Mouse (Mus musculus): ENCODE data around the gene Tspoap1. TPM values are rescaled to one million over a fixed set of nuclear protein-coding genes. Genes with fewer than 3 reads are reported as not detected.

Gene Tspoap1
- polyA plus RNA-seq, 1 experiment = 27.9 TPM

DNA sequence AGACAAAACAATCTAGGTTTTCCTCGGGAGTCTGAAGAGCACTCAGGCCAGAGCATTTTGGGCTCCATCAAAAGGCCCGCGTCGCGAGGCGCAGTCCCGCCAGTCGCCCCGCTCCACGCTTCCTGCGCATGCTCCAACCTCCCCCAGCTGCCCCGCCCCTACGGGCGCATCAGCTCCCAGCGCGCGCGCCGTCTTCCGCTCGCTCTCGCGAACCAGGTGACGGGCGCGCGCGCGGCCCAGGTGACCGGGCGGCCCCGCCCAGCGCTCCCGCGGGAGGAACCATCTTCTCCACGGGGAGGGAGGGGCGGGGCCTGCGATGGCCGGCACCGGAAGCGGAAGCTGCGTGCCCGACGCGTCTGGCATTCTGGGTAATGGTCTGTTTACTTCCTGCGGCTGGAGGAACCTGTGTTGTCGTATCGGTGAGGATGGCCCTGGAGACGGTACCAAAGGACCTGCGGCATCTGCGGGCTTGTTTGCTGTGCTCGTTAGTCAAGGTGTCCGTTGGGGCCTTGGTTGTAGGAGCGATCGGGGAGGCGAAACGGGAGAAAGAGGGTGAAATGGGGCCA is 23.1 kb upstream of the Tspoap1 start, which contains the start of gene Supt4a:
Supt4a (plus strand) TSS at position 378 of the 566 bp plus-strand sequence.
- Histone ChIP-seq H3K27ac (ENCODE audit: control insufficient read depth, insufficient read depth, low read length) (peak within 1 kb of the TSS; percentile 86), H3K4me1 (replicated peaks; ENCODE audit: control insufficient read depth, insufficient read depth, low read length) (peaks cover 35% of the 10 kb centered on the region), H3K4me3 (ENCODE audit: control insufficient read depth, insufficient read depth, low read length) (peak within 1 kb of the TSS; percentile 70), H3K36me3 (ENCODE audit: control insufficient read depth, insufficient read depth, low read length) (peaks cover 14% of the 10 kb centered on the region), H3K27me3 (ENCODE audit: control insufficient read depth, insufficient read depth, low read length) (no peaks in the 10 kb centered on the region)
- under 1% methylated on average over 57 of the region's 57 CpGs for WGBS
- DNase-seq = peak; percentile 97
- TF ChIP-seq POLR2A (IDR thresholded peaks at IDR 0.05; ENCODE audit: control insufficient read depth, extremely low read depth, insufficient read depth, low read length, poor library complexity) (peak; percentile 87), CTCF (IDR thresholded peaks at IDR 0.05; ENCODE audit: borderline replicate concordance, control insufficient read depth, extremely low read depth, insufficient read depth, low read length, poor library complexity) (peak; percentile 76)

DNA sequence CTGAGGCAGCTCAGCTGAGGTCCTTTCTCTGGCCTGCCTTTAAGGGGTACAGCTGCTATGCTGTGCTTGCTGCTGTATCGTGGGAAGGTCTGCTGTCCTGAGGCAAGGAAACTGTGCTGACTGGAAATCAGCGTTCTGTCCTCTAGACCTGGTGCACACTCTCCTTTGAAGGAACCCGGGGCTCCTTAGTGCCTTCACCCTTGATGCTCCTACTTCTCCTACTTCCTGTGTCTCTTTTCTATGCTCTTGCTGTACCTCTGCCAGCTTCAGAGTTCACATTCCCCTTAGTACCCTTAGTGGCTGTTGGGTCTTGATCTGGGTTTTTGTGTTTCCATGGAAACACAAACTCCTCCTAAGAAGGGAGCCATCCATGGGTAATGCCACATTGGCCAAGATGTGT is 16.6 kb upstream of the Tspoap1 start:
- H3K27ac ChIP-seq (ENCODE audit: control insufficient read depth, insufficient read depth, low read length) = peak overlapping the region; percentile 81
- DNase-seq = no peak
- 64% methylated on average over 3 of the region's 3 CpGs for WGBS

DNA sequence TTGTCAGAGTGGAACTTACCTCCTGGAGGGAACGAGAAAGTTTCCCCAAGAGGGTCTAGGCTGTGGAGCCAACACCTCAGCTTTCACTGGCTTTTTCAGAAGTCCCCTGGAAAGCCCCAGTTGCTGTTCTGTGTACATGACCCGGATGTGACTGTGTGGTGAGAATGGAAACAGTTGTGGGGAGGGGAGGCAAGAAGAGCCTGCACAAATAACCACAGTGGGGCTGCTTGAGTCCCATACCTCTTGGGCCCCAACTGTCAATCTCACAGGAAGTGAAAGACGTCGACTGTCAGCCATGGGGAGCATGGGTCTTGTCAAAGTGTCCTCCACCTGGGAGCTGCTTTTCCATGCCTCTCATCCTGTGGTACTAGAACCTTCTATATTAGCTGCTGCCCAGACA is 15.4 kb upstream of the Tspoap1 start:
- peak; percentile 65 for TF ChIP-seq POLR2A (IDR thresholded peaks at IDR 0.05; ENCODE audit: control insufficient read depth, extremely low read depth, insufficient read depth, low read length, poor library complexity)
- no peak for TF ChIP-seq CTCF (IDR thresholded peaks at IDR 0.05; ENCODE audit: borderline replicate concordance, control insufficient read depth, extremely low read depth, insufficient read depth, low read length, poor library complexity)
- 5% methylated on average over 4 of the region's 4 CpGs for WGBS
- peaks cover 31% of the 10 kb centered on the region for H3K36me3 ChIP-seq (ENCODE audit: control insufficient read depth, insufficient read depth, low read length)
- peaks cover 59% of the 10 kb centered on the region for H3K4me1 ChIP-seq (replicated peaks; ENCODE audit: control insufficient read depth, insufficient read depth, low read length)
- peak; percentile 83 for DNase-seq
- H3K27ac ChIP-seq (ENCODE audit: control insufficient read depth, insufficient read depth, low read length) = peak overlapping the region; percentile 99
- no peaks in the 10 kb centered on the region for H3K27me3 ChIP-seq (ENCODE audit: control insufficient read depth, insufficient read depth, low read length)
- H3K4me3 ChIP-seq (ENCODE audit: control insufficient read depth, insufficient read depth, low read length) = peak overlapping the region; percentile 26

More for the DNA sequence above, 16.6 kb upstream of the Tspoap1 start:
- Histone ChIP-seq H3K36me3 (ENCODE audit: control insufficient read depth, insufficient read depth, low read length) (peaks cover 36% of the 10 kb centered on the region), H3K4me1 (replicated peaks; ENCODE audit: control insufficient read depth, insufficient read depth, low read length) (peaks cover 58% of the 10 kb centered on the region), H3K4me3 (ENCODE audit: control insufficient read depth, insufficient read depth, low read length) (0 out of 2 replicates have a peak overlapping the region, but pooled peaks have one; percentile 3), H3K27me3 (ENCODE audit: control insufficient read depth, insufficient read depth, low read length) (no peaks in the 10 kb centered on the region)
- no peak for TF ChIP-seq POLR2A (IDR thresholded peaks at IDR 0.05; ENCODE audit: control insufficient read depth, extremely low read depth, insufficient read depth, low read length, poor library complexity)
- TF ChIP-seq CTCF (IDR thresholded peaks at IDR 0.05; ENCODE audit: borderline replicate concordance, control insufficient read depth, extremely low read depth, insufficient read depth, low read length, poor library complexity) = no peak

DNA sequence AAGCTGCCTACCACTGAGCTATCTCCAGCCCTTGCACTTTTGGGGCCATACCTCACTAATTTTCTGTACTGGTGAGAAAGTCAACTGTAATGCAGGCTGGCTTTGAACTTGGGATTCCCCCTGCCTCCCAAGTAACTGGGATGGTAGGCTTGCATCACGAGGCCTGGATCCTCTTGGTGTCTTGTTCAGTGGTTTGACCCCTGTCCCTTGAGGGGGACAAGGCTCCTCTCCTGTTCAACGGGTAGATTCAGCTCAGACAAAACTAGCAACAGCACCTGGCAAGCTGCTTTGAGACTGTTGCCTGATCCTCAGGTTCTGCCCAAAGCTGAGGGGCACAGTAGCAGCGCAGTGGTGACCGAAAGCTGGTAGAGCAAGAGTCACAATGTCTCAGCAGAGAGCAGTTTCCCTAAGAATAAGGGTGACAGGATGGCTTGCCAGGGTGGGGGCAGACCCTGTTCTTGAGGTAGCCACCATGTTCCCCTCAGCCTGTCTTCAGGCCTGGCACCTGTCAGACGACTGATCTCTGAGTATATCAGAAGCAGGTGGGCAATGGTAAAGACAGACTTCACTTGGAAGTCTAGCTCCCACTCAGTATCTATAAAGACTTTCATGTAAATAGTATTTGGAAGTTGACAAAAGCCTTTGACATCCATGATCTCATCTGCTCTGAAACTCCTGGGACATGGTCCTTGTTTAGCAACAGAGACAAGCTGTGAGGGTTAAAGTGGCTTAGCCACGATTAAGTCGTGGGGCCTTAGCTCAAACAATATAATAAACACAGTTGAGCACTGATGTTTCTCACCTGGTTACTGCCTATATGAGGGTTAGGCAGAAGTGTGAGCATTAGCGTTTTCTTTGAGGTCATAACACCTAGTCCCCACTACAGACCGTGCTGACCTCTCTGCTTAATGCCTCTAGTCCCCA is 14.4 kb upstream of the Tspoap1 start:
- DNase-seq = no peak
- Histone ChIP-seq H3K4me3 (ENCODE audit: control insufficient read depth, insufficient read depth, low read length) (peak overlapping the region; percentile 2; the same call in 1 of the 2 replicates), H3K27me3 (ENCODE audit: control insufficient read depth, insufficient read depth, low read length) (no peaks in the 10 kb centered on the region), H3K27ac (ENCODE audit: control insufficient read depth, insufficient read depth, low read length) (peak overlapping the region; percentile 99), H3K36me3 (ENCODE audit: control insufficient read depth, insufficient read depth, low read length) (peaks cover 22% of the 10 kb centered on the region), H3K4me1 (replicated peaks; ENCODE audit: control insufficient read depth, insufficient read depth, low read length) (peaks cover 62% of the 10 kb centered on the region)
- TF ChIP-seq POLR2A (IDR thresholded peaks at IDR 0.05; ENCODE audit: control insufficient read depth, extremely low read depth, insufficient read depth, low read length, poor library complexity) (no peak), CTCF (IDR thresholded peaks at IDR 0.05; ENCODE audit: borderline replicate concordance, control insufficient read depth, extremely low read depth, insufficient read depth, low read length, poor library complexity) (no peak)
- 66% methylated on average over 9 of the region's 9 CpGs for WGBS

DNA sequence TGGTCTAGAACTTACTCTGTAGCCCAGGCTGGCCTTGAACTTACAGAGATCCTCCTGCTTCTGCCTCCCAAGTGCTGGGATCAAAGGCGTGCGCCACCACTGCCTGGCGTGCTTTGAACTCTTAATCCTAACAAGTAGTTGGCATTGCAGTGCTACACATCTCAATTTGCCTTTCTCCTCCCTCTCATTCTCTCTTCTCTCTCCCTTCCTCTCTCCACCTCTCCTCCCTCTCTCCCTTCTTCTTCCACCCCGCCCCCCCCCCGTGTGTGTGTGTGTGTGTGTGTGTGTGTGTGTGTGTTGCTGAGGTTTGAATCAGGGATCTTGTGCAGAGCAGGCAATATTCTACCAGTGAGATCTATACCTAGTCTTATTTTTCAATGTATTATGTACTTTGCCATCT is 13.0 kb upstream of the Tspoap1 start:
- Histone ChIP-seq H3K36me3 (ENCODE audit: control insufficient read depth, insufficient read depth, low read length) (peaks cover 21% of the 10 kb centered on the region), H3K4me1 (replicated peaks; ENCODE audit: control insufficient read depth, insufficient read depth, low read length) (peaks cover 65% of the 10 kb centered on the region), H3K27me3 (ENCODE audit: control insufficient read depth, insufficient read depth, low read length) (no peaks in the 10 kb centered on the region), H3K4me3 (ENCODE audit: control insufficient read depth, insufficient read depth, low read length) (no peak overlapping the region), H3K27ac (ENCODE audit: control insufficient read depth, insufficient read depth, low read length) (peak overlapping the region; percentile 55)
- WGBS = 91% methylated on average over 5 of the region's 5 CpGs
- no peak for DNase-seq
- no peak for TF ChIP-seq POLR2A (IDR thresholded peaks at IDR 0.05; ENCODE audit: control insufficient read depth, extremely low read depth, insufficient read depth, low read length, poor library complexity)

DNA sequence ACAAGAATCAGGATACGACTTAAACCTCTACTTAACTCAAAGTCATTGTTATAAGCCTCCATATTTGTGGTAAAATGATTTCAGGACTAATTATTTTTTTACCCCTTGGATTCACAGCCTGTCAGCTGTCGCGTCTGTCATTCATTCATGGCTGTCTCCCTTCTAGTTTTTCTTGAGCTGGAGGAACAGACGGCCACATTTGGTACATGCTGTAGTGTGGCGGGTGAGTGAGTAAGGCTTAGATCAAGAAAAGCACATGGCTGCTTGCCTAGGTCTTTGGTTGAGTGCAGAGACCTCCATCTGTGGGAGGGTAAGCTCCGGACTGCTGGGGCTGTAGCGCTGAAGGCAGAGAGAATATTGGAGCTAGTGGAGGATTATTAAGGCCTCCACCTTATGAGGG is 12.6 kb upstream of the Tspoap1 start:
- Histone ChIP-seq H3K4me1 (replicated peaks; ENCODE audit: control insufficient read depth, insufficient read depth, low read length) (peaks cover 64% of the 10 kb centered on the region), H3K4me3 (ENCODE audit: control insufficient read depth, insufficient read depth, low read length) (peak overlapping the region; percentile 51), H3K36me3 (ENCODE audit: control insufficient read depth, insufficient read depth, low read length) (peaks cover 17% of the 10 kb centered on the region)

More for the DNA sequence above, 12.6 kb upstream of the Tspoap1 start:
- H3K27ac ChIP-seq (ENCODE audit: control insufficient read depth, insufficient read depth, low read length) = peak overlapping the region; percentile 100
- WGBS = 73% methylated on average over 7 of the region's 7 CpGs
- no peak for DNase-seq
- H3K27me3 ChIP-seq (ENCODE audit: control insufficient read depth, insufficient read depth, low read length) = no peaks in the 10 kb centered on the region
- TF ChIP-seq CTCF (IDR thresholded peaks at IDR 0.05; ENCODE audit: borderline replicate concordance, control insufficient read depth, extremely low read depth, insufficient read depth, low read length, poor library complexity) = no peak
- TF ChIP-seq POLR2A (IDR thresholded peaks at IDR 0.05; ENCODE audit: control insufficient read depth, extremely low read depth, insufficient read depth, low read length, poor library complexity) = no peak
